Mouse (Mus musculus) heart, embryonic 11.5 days (tissue): ENCODE data around the gene Rdh12. TPM values are rescaled to one million over a fixed set of nuclear protein-coding genes. Genes with fewer than 3 reads are reported as not detected.
"Not testable (repeated sequence)": the region's sequence is repeated elsewhere in the genome, so short reads cannot be mapped to it uniquely, and the experiment has no call there.

Experiments
- ATAC-seq: fragments of 200-750 bp; cut with Nextera tagmentation; replicated peaks from 2 replicates; pipeline ENCODE4 v1.8.0; 2017; ENCODE audit warnings: moderate library complexity; ENCODE audit not compliant: insufficient number of reproducible peaks, low FRiP score, low TSS enrichment
- H3K27ac ChIP-seq: fragments of 300-500 bp; sonication (generic); 2 replicates; pipeline ENCODE4 v1.5.1; 2014; ENCODE audit warnings: mild to moderate bottlenecking, low read depth, low read length
- H3K27me3 ChIP-seq: fragments of 300-500 bp; sonication (generic); 2 replicates; pipeline ENCODE4 v1.6.1; 2014; ENCODE audit warnings: mild to moderate bottlenecking, low read length, mixed read lengths; ENCODE audit not compliant: control insufficient read depth, insufficient read depth
- H3K36me3 ChIP-seq: fragments of 300-500 bp; sonication (generic); 2 replicates; pipeline ENCODE4 v1.6.1; 2014; ENCODE audit warnings: mild to moderate bottlenecking, low read length, moderate library complexity, mixed read lengths; ENCODE audit not compliant: control insufficient read depth, insufficient read depth
- H3K4me1 ChIP-seq: fragments of 300-500 bp; sonication (generic); 2 replicates; pipeline ENCODE4 v1.6.1; 2014; ENCODE audit warnings: low read length; ENCODE audit not compliant: control insufficient read depth, insufficient read depth
- H3K4me2 ChIP-seq: fragments of 300-500 bp; sonication (generic); 2 replicates; pipeline ENCODE4 v1.6.1; 2014; ENCODE audit warnings: mild to moderate bottlenecking, moderate library complexity
- H3K4me3 ChIP-seq: fragments of 300-500 bp; sonication (generic); 2 replicates; pipeline ENCODE4 v1.5.1; 2014; ENCODE audit warnings: low read depth, low read length
- H3K9ac ChIP-seq: fragments of 300-500 bp; sonication (generic); 2 replicates; pipeline ENCODE4 v1.6.1; 2014; ENCODE audit warnings: mild to moderate bottlenecking, low read depth, low read length, moderate library complexity
- H3K9me3 ChIP-seq: fragments of 300-500 bp; sonication (generic); replicated peaks from 2 replicates; pipeline ENCODE4 v1.6.1; 2016; ENCODE audit warnings: low read length; ENCODE audit not compliant: control insufficient read depth
- WGBS: fragments of 180-500 bp; shearing (Covaris S2); extraction: QIAGEN DNeasy Blood & Tissue Kit; methylation state at CpG from one replicate; pipeline ENCODE4 v1.1.7; 2014; ENCODE audit not compliant: insufficient replicate concordance; 5-methylcytosine and 5-hydroxymethylcytosine counted together
- polyA plus RNA-seq: library from polyadenylated mRNA; unstranded; fragments of >200 nt; fragmentation: Nextera tagmentation; extraction: Ambion mirVana; gene quantifications from 2 replicates; pipeline ENCODE4 v1.2.1, GENCODE M21; 2014

Gene Rdh12
- polyA plus RNA-seq, 1 experiment from 2014 or later: 0.34 TPM

- H3K27ac ChIP-seq, H3K4me3 ChIP-seq, H3K4me2 ChIP-seq, H3K27me3 ChIP-seq, H3K9me3 ChIP-seq, H3K4me1 ChIP-seq, ATAC-seq, H3K9ac ChIP-seq: not testable (repeated sequence)
- 74% methylated on average over 5 of the region's 6 CpGs for WGBS
- H3K36me3 ChIP-seq: peaks cover 23% of the 10 kb centered on the region
Observed at GRCm38 (mm10) chr12:79185160-79185559, 23.6 kb upstream of the Rdh12 start.

GRCm38 (mm10) chr12:79190931-79191673 lies 17.6 kb upstream of the Rdh12 start:
- H3K4me1 ChIP-seq: no peaks in the 10 kb centered on the region
- peak overlapping the region; percentile 79 for H3K4me2 ChIP-seq
- peak overlapping the region; percentile 46; the same call in 1 of the 2 replicates for H3K27ac ChIP-seq
- H3K27me3 ChIP-seq: no peaks in the 10 kb centered on the region
- WGBS: 2% methylated on average over 18 of the region's 18 CpGs
- H3K9me3 ChIP-seq: no peaks in the 10 kb centered on the region
- H3K36me3 ChIP-seq: peaks cover 5% of the 10 kb centered on the region; the same call in 1 of the 2 replicates
- peak overlapping the region; percentile 81 for H3K9ac ChIP-seq
- H3K4me3 ChIP-seq: peak overlapping the region; percentile 81
- peak; percentile 85; the same call in 1 of the 2 replicates for ATAC-seq

GRCm38 (mm10) chr12:79191701-79192100 lies 17.0 kb upstream of the Rdh12 start:
- H3K4me2 ChIP-seq: peak overlapping the region; percentile 79
- H3K4me3 ChIP-seq: peak overlapping the region; percentile 81
- 4% methylated on average over 14 of the region's 14 CpGs for WGBS
- peak; percentile 85 for ATAC-seq
- H3K4me1 ChIP-seq: no peaks in the 10 kb centered on the region
- H3K27me3 ChIP-seq: no peaks in the 10 kb centered on the region
- H3K27ac ChIP-seq: peak overlapping the region; percentile 46; the same call in 1 of the 2 replicates
- peak overlapping the region; percentile 81 for H3K9ac ChIP-seq
- H3K36me3 ChIP-seq: no peaks in the 10 kb centered on the region
- no peaks in the 10 kb centered on the region for H3K9me3 ChIP-seq

GRCm38 (mm10) chr12:79192193-79192592 lies 16.5 kb upstream of the Rdh12 start, which contains the start of gene Rdh11:
Gene Rdh11, minus strand, starts transcription at chr12:79192293.
- WGBS: 60% methylated on average over 6 of the region's 6 CpGs
- Histone ChIP-seq H3K27me3 (no peaks in the 10 kb centered on the region), H3K4me3 (peak within 1 kb of the TSS; percentile 81), H3K4me1 (no peaks in the 10 kb centered on the region), H3K4me2 (peak within 1 kb of the TSS; percentile 79), H3K9ac (peak within 1 kb of the TSS; percentile 81), H3K36me3 (no peaks in the 10 kb centered on the region), H3K9me3 (no peaks in the 10 kb centered on the region), H3K27ac (peak within 1 kb of the TSS; percentile 46; the same call in 1 of the 2 replicates)
- no peak for ATAC-seq

- H3K4me2 ChIP-seq: no peak overlapping the region
- H3K27ac ChIP-seq: no peak overlapping the region
- no peak overlapping the region for H3K9ac ChIP-seq
- no peaks in the 10 kb centered on the region for H3K9me3 ChIP-seq
- no peaks in the 10 kb centered on the region for H3K4me1 ChIP-seq
- 0% methylated on average over 3 of the region's 3 CpGs for WGBS
- H3K27me3 ChIP-seq: no peaks in the 10 kb centered on the region
- no peaks in the 10 kb centered on the region for H3K36me3 ChIP-seq
- no peak for ATAC-seq
- no peak overlapping the region for H3K4me3 ChIP-seq
Observed at GRCm38 (mm10) chr12:79193441-79193840, 15.3 kb upstream of the Rdh12 start.

GRCm38 (mm10) chr12:79197105-79197504 lies 11.6 kb upstream of the Rdh12 start:
- no peaks in the 10 kb centered on the region for H3K4me1 ChIP-seq
- no peak overlapping the region for H3K27ac ChIP-seq
- no peaks in the 10 kb centered on the region for H3K27me3 ChIP-seq
- no peaks in the 10 kb centered on the region for H3K36me3 ChIP-seq
- no peak for ATAC-seq
- no peak overlapping the region for H3K9ac ChIP-seq
- no peaks in the 10 kb centered on the region for H3K9me3 ChIP-seq
- WGBS: 79% methylated on average over 5 of the region's 5 CpGs
- no peak overlapping the region for H3K4me2 ChIP-seq
- H3K4me3 ChIP-seq: no peak overlapping the region

GRCm38 (mm10) chr12:79201882-79202281 lies 6.8 kb upstream of the Rdh12 start:
- H3K9me3 ChIP-seq: no peaks in the 10 kb centered on the region
- no peak overlapping the region for H3K4me2 ChIP-seq
- H3K9ac ChIP-seq: no peak overlapping the region
- no peaks in the 10 kb centered on the region for H3K4me1 ChIP-seq
- no peak overlapping the region for H3K4me3 ChIP-seq
- H3K36me3 ChIP-seq: no peaks in the 10 kb centered on the region
- 56% methylated on average over 3 of the region's 3 CpGs for WGBS
- ATAC-seq: no peak
- no peaks in the 10 kb centered on the region for H3K27me3 ChIP-seq
- H3K27ac ChIP-seq: no peak overlapping the region

- no peak overlapping the region for H3K4me2 ChIP-seq
- no peak overlapping the region for H3K9ac ChIP-seq
- WGBS: 83% methylated on average over 8 of the region's 8 CpGs
- H3K9me3 ChIP-seq: no peaks in the 10 kb centered on the region
- H3K27me3 ChIP-seq: no peaks in the 10 kb centered on the region
- no peak overlapping the region for H3K4me3 ChIP-seq
- no peaks in the 10 kb centered on the region for H3K36me3 ChIP-seq
- ATAC-seq: no peak
- H3K4me1 ChIP-seq: no peaks in the 10 kb centered on the region
- no peak overlapping the region for H3K27ac ChIP-seq
Observed at GRCm38 (mm10) chr12:79211447-79211846, 2.7 kb downstream of the Rdh12 start.

GRCm38 (mm10) chr12:79217511-79217910 lies 8.8 kb downstream of the Rdh12 start:
- Histone ChIP-seq H3K4me1 (no peaks in the 10 kb centered on the region), H3K4me2 (no peak overlapping the region), H3K4me3 (no peak overlapping the region), H3K27me3 (no peaks in the 10 kb centered on the region), H3K36me3 (no peaks in the 10 kb centered on the region), H3K27ac (no peak overlapping the region), H3K9ac (no peak overlapping the region), H3K9me3 (no peaks in the 10 kb centered on the region)
- ATAC-seq: no peak
- 65% methylated on average over 5 of the region's 5 CpGs for WGBS
